Mouse (Mus musculus) neutrophil, adult 5-6 weeks (primary cell): ENCODE results near the gene Cmc1. TPM values are rescaled to one million over a fixed set of nuclear protein-coding genes. Genes with fewer than 3 reads are reported as not detected.
"Not testable (repeated sequence)": the region's sequence is repeated elsewhere in the genome, so short reads cannot be mapped to it uniquely, and the experiment has no call there.

Experiments
- ATAC-seq: fragments of 151-379, 151-347 bp; 2 replicates; pipeline ENCODE4 v1.8.0; 2017; ENCODE audit warnings: mild to moderate bottlenecking, moderate TSS enrichment; ENCODE audit not compliant: insufficient number of reproducible peaks, poor library complexity, low FRiP score, severe bottlenecking; ENCODE audit errors: extremely low read depth
- total RNA-seq: library from RNA; stranded (forward); fragments of 200-1000 nt; gene quantifications from 2 replicates; pipeline ENCODE4 v1.2.3, GENCODE M21; 2017

Cmc1 gene
- total RNA-seq, 1 experiment from 2014 or later: 5.4 TPM

DNA sequence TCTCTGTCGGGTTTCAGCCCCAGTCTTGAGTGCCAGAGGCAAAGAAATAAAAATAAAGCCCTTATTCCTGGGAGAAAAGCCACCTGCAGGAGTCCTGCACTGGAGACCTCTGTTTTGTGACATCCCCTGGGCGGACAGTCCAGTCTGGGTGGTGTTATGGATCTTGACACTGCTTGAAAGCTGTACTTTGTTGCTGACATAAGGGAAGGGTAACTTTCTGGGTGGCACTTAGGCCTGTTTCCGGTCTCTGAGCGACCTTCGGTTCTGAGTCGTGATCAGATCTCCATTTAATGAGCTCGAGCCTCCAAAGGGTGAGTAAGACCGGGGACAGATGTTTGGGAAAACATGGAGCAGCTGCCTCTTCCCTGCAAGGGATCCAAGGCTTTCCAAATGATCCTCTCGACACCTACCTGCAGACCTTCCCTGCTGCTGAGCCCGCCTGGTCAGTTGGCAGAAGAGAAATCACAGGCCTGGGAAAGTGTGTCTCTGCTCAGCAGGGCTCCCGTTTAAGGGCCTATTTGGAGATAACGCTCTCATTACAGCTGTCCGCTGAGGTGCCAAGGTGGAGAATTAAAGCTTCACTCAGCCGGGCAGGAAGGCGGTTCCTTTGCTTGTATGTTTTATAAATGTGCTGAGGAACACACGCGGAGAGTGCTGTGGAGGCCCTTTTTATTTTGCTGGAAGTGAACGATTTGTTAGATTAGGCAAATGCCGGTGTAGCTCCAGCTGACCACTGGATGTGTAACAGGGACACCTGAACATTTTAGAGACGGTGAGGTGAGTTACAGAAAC lies 648 bp upstream of the Cmc1 start:
- ATAC-seq: no peak

- not testable (repeated sequence) for ATAC-seq
These were observed 9.6 kb downstream of the Cmc1 start for GRCm38 (mm10) chr9:118140356-118140755.

GRCm38 (mm10) chr9:118110360-118110710 lies 39.6 kb downstream of the Cmc1 start:
- ATAC-seq: no peak

- ATAC-seq: no peak
These were observed 40.1 kb downstream of the Cmc1 start for GRCm38 (mm10) chr9:118109697-118110359.

- ATAC-seq: no peak
These were observed 41.4 kb downstream of the Cmc1 start for GRCm38 (mm10) chr9:118108527-118109011.

GRCm38 (mm10) chr9:118101802-118102201 lies 48.2 kb downstream of the Cmc1 start:
- ATAC-seq: no peak

- no peak for ATAC-seq
These were observed 49.5 kb downstream of the Cmc1 start for GRCm38 (mm10) chr9:118100484-118100883.

DNA sequence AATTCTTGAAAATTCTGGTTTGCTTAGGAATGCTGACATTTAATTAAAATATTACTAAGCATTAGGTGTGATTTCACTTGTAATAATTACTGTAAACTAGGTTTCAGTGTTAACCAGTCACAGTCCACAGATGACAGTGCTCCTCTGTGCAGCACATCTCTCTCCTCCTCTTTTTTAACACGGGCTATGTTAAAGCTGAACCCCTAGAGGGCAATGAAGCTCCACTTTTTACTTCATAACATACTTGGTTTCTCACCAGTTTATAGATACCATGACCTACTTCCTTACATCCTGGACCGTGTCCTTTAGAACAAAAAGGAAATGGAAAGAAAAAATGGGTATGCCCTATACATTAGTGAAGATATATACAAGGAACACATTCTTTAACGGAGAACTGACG lies 50.6 kb downstream of the Cmc1 start:
- ATAC-seq: no peak

DNA sequence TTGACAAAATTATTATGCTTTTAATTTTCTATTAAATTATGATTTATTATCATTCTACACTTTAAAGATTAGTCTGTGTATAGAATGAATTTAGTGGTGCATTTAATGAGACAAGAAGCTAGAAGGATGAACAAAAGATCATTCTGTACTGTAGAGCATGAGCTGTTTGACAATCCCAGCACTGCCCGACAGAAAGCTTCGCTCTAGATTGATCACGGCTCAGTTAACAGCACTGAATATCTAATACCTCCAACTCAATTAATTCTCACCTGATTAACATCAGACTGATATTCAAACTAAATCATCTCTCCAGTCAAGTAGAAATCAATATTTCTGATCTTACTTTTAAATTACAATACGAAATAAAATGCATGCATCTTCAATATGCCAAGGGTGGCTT lies 66.1 kb downstream of the Cmc1 start:
- ATAC-seq: no peak

GRCm38 (mm10) chr9:118082575-118083431 lies 67.2 kb downstream of the Cmc1 start:
- ATAC-seq: 0 out of 2 replicates have a peak, but pooled peaks have one; percentile 33

DNA sequence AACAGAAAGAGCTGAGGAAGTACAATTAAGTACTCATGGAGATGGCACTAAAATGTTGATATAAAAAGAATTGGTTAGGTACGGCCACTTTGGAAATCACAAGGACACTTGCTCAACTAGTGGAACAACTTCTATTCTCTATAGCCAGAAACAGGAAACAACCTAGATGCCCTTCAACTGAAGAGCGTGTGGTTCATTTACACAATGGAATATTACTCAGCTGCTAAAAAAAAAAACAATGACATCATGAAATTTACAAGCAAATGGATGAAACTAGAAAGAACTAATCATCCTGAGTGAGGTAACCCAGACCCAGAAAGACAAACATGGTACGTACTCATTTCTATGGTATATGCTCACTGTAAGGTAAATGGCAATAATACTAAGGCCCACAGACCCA lies 76.6 kb downstream of the Cmc1 start:
- ATAC-seq: no peak

- no peak for ATAC-seq
These were observed 77.9 kb downstream of the Cmc1 start for GRCm38 (mm10) chr9:118072101-118072500.

DNA sequence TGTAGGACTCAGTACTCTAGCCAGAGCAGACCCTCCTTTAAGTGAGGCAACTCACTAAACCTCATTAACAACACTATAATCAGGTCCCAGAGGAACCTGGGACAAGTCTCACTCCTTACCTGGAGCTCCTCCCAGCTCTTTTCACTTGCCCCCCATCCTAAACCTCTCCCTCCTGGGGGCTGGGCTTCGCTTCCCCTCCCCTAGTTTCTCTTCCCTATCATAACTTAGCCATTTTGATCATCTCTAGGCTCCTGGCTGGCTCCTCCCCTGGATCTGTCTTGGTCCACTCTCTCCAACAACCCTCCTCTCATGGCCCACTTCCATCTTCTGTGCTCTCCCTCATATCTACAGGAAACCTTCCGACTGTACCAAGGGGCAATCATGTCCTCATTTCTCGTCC lies 78.6 kb downstream of the Cmc1 start:
- ATAC-seq: no peak

- ATAC-seq: no peak
These were observed 79.5 kb downstream of the Cmc1 start for GRCm38 (mm10) chr9:118070442-118070841.

GRCm38 (mm10) chr9:118059101-118059500 lies 90.9 kb downstream of the Cmc1 start:
- ATAC-seq: no peak

DNA sequence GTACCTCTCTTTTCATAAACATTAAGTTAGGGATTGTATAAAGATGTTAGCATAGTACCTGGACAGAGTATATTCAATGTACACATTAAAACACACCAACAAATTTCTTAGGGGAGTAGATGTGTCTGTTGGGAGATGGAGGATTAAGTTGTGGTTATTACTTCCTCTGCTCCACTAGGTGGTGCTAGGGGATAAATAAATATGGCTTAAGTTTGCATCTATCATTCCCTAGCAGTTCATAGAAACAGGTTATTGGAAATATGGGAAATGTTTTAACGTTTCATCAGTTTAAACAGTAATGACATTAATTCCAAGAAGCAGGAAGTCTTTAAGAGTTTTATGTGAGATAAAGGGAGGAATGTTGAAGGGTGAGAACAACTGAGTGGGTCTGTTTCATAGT lies 96.7 kb downstream of the Cmc1 start:
- no peak for ATAC-seq

- no peak for ATAC-seq
These were observed 104.9 kb downstream of the Cmc1 start for GRCm38 (mm10) chr9:118045011-118045533.

GRCm38 (mm10) chr9:118043581-118043980 lies 106.4 kb downstream of the Cmc1 start:
- ATAC-seq: no peak

DNA sequence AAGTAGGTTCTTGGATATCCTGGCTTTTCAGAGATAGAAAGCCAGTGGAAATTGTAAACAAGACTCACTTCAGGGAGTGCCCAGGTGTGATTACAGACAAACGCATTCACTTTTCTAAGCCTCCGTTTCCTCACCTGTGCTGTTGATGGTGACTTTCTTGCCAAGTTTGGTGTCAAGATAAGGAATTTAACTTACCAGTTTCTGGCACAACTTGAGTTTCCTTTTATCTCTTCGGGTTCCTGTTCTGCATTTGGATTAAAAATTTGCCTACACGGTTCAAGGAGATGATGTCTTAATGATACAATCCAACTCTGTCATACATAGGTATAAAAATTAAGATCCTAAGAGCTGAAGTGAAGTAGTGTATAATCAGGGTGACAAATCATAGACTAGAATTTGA lies 107.2 kb downstream of the Cmc1 start:
- ATAC-seq: no peak
